Comparison of ENCODE assay signal across 22 mouse cellular contexts in genomic region chr10:111918071-111918507, GRCm38 (mm10). TPM values are rescaled to one million over a fixed set of nuclear protein-coding genes. Genes with fewer than 3 reads are reported as not detected.
DNase-seq lines count a peak whose midpoint lies in the region; ATAC-seq and TF ChIP-seq lines count a peak whose summit lies in the region.
"Had no signal": no experiment of that assay in that cellular context is flagged by ENCODE, and none has a peak within 500 bp of the region (broad histone marks: within the 10 kb centered on the region; RNA-seq: fewer than 3 reads in every experiment).

No protein-coding gene starts in this region.

- peak; percentile 45 for DNase-seq in embryonic facial prominence, embryonic 14.5 days (ENCODE audit: low spot score)
- no peak for DNase-seq in embryonic facial prominence, embryonic 10.5 days (ENCODE audit: low spot score)
- peak; percentile 79 for DNase-seq in heart, adult 11 months
- no peak for DNase-seq in heart, postnatal 14 days
- DNase-seq in kidney, postnatal 0 days (ENCODE audit: low spot score): peak; percentile 86
- DNase-seq in kidney, postnatal 10 days: no peak
- DNase-seq in retina, embryonic 14.5 days (ENCODE audit: low spot score): peak; percentile 51
- no peak for DNase-seq in cerebellum, postnatal 10 days
- DNase-seq: adrenal gland, postnatal 14 days; B cell, adult 2 months; cerebellum, adult 18-20 months; cerebellum, adult 9-11 months; gastrocnemius, adult 2 months; gastrocnemius, postnatal 25 days; heart, postnatal 4 days had no signal

- no peak overlapping the region for H3K27ac ChIP-seq in embryonic facial prominence, embryonic 14.5 days (replicated peaks; ENCODE audit: low read depth, low read length)
- H3K27ac ChIP-seq in embryonic facial prominence, embryonic 10.5 days (replicated peaks): no peak overlapping the region
- no peak overlapping the region for H3K27ac ChIP-seq in kidney, postnatal 0 days
- H3K27ac ChIP-seq: gastrocnemius, adult 2 months; heart, embryonic 13.5 days; hindbrain, embryonic 12.5 days had no signal

- no peak overlapping the region for H3K4me3 ChIP-seq in embryonic facial prominence, embryonic 14.5 days (ENCODE audit: low read depth, low read length)
- no peak overlapping the region for H3K4me3 ChIP-seq in embryonic facial prominence, embryonic 10.5 days
- no peak overlapping the region for H3K4me3 ChIP-seq in kidney, postnatal 0 days (replicated peaks; ENCODE audit: low read depth, low read length)
- H3K4me3 ChIP-seq: gastrocnemius, adult 2 months; heart, embryonic 13.5 days; hindbrain, embryonic 12.5 days had no signal

- no peaks in the 10 kb centered on the region for H3K27me3 ChIP-seq in embryonic facial prominence, embryonic 14.5 days (replicated peaks; ENCODE audit: control insufficient read depth, insufficient read depth, low read length)
- H3K27me3 ChIP-seq in embryonic facial prominence, embryonic 10.5 days (replicated peaks; ENCODE audit: low read depth, poor library complexity, severe bottlenecking): no peaks in the 10 kb centered on the region; the same call in 1 of the 2 replicates
- no peaks in the 10 kb centered on the region for H3K27me3 ChIP-seq in kidney, postnatal 0 days (ENCODE audit: insufficient read depth, low read length)
- H3K27me3 ChIP-seq: heart, embryonic 13.5 days; hindbrain, embryonic 12.5 days had no signal

- no peak for TF ChIP-seq CTCF in kidney, postnatal 0 days (IDR thresholded peaks at IDR 0.05; ENCODE audit: low read depth)

- H3K4me1 ChIP-seq in embryonic facial prominence, embryonic 14.5 days (ENCODE audit: control insufficient read depth, insufficient read depth, low read length): no peaks in the 10 kb centered on the region
- H3K4me1 ChIP-seq in embryonic facial prominence, embryonic 10.5 days: peaks cover 8% of the 10 kb centered on the region; the same call in 1 of the 2 replicates
- no peaks in the 10 kb centered on the region for H3K4me1 ChIP-seq in kidney, postnatal 0 days (replicated peaks; ENCODE audit: insufficient read depth, low read length)

- intact Hi-C loops in heart, postnatal 14 days (cut with DNase I): no loop called here

- WGBS in embryonic facial prominence, embryonic 14.5 days: 68% methylated on average over 3 of the region's 3 CpGs
- WGBS in embryonic facial prominence, embryonic 10.5 days: 48% methylated on average over 3 of the region's 3 CpGs
- 39% methylated on average over 3 of the region's 3 CpGs for WGBS in kidney, postnatal 0 days

- no peak overlapping the region for H3K4me2 ChIP-seq in embryonic facial prominence, embryonic 14.5 days (ENCODE audit: low read depth, low read length)
- H3K4me2 ChIP-seq in kidney, postnatal 0 days (ENCODE audit: low read length): no peak overlapping the region
- H3K4me2 ChIP-seq: heart, embryonic 13.5 days; hindbrain, embryonic 12.5 days had no signal

- peak; percentile 87 for ATAC-seq in embryonic facial prominence, embryonic 14.5 days (ENCODE audit: low read depth)
- peak; percentile 57 for ATAC-seq in kidney, postnatal 0 days (replicated peaks; ENCODE audit: low FRiP score, low read depth)
- ATAC-seq: activated CD4-positive, CD25-positive, alpha-beta regulatory T cell, adult 4 months; CD4-positive, CD25-positive, alpha-beta regulatory T cell, adult 4 months; hindbrain, embryonic 16.5 days; inflammation-experienced regulatory T-cells, adult 6 months had no signal

- H3K36me3 ChIP-seq in embryonic facial prominence, embryonic 14.5 days (ENCODE audit: control insufficient read depth, insufficient read depth, low read length): no peaks in the 10 kb centered on the region
- no peaks in the 10 kb centered on the region for H3K36me3 ChIP-seq in embryonic facial prominence, embryonic 10.5 days (replicated peaks)
- no peaks in the 10 kb centered on the region for H3K36me3 ChIP-seq in kidney, postnatal 0 days (ENCODE audit: insufficient read depth, low read length)
- H3K36me3 ChIP-seq: G1E; heart, embryonic 13.5 days; hindbrain, embryonic 12.5 days had no signal

- no peak overlapping the region for H3K9ac ChIP-seq in embryonic facial prominence, embryonic 14.5 days (ENCODE audit: low read depth, low read length)
- no peak overlapping the region for H3K9ac ChIP-seq in kidney, postnatal 0 days (ENCODE audit: low read depth, low read length)
- H3K9ac ChIP-seq: heart, embryonic 13.5 days; hindbrain, embryonic 12.5 days had no signal

- H3K9me3 ChIP-seq in embryonic facial prominence, embryonic 14.5 days (ENCODE audit: control insufficient read depth, low read length): no peaks in the 10 kb centered on the region
- H3K9me3 ChIP-seq in embryonic facial prominence, embryonic 10.5 days: no peaks in the 10 kb centered on the region
- no peaks in the 10 kb centered on the region for H3K9me3 ChIP-seq in kidney, postnatal 0 days (replicated peaks; ENCODE audit: low read length)
- H3K9me3 ChIP-seq: heart, embryonic 13.5 days; hindbrain, embryonic 12.5 days had no signal

RNA-seq across cellular contexts. Expression of gene Krr1, which starts 54.4 kb away (rescaled TPM):
- polyA plus RNA-seq in embryonic facial prominence, embryonic 14.5 days (2014; fragmentation: Nextera tagmentation; extraction: Ambion mirVana): 36.8 and 45.9 TPM in 2 replicates
- 54.6 and 56.5 TPM in 2 replicates for polyA plus RNA-seq in embryonic facial prominence, embryonic 10.5 days (2016; fragmentation: Nextera tagmentation; extraction: Ambion mirVana)
- total RNA-seq in heart, postnatal 14 days (2021): 10 to 100 TPM; 20.9 to 22.9 TPM
- polyA plus RNA-seq in kidney, postnatal 0 days (2015; fragmentation: Nextera tagmentation; extraction: Ambion mirVana): 32.0 and 37.1 TPM in 2 replicates

Comparison
In these comparisons a context has a peak if more than half of its experiments do, and no peak if none do; other contexts are left out.
1. DNase-seq: peak in embryonic facial prominence, embryonic 14.5 days (single experiment), heart, adult 11 months (single experiment), kidney, postnatal 0 days (single experiment) and retina, embryonic 14.5 days (single experiment); none in embryonic facial prominence, embryonic 10.5 days (single experiment), heart, postnatal 14 days (0 of 2), kidney, postnatal 10 days (single experiment) and cerebellum, postnatal 10 days (0 of 2).